Mouse (Mus musculus): Measurements from ENCODE around the gene Dcbld1.
"Not testable (repeated sequence)": the region's sequence is repeated elsewhere in the genome, so short reads cannot be mapped to it uniquely, and the experiment has no call there.

The Dcbld1 gene

DNA sequence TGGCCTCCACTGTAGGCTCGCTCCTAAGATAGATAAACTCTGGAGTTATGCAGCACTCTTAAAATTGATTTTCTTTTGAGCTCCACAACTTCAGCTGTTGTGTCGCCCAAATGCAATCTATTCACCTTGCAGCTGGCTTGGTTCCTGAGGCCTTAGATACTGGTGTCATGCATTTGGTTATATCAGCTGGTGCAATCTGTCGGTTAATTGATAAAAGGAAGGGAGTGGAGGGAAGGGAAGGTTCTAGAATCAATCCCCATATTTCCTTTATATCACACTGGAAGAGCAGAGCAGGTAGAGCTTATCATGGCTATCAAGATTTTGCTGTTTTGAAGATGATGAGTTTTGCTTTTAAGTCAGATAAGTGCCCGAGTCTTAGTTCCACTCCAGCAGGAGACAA is 26.8 kb downstream of the Dcbld1 start:
- no peak for DNase-seq (ENCODE audit: low spot score in 2 of 2)

DNA sequence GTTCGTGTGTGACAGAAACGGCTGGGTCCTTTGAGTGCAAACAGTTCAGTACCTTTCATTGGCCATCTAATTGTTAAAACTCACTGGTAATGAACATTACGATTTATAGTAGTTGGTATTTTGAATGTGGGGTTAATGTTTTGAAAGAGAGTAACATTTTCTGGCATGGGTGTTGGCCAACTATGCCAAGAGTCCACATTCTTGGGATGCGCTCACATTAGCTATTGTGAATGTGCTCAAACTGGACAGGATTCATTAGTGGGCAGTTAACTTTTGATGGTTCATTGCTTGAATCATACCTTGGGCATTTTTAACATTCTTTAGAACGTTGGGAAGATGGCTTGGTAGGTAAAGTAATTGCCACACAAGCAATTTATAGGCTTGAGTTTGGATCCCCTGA is 30.7 kb downstream of the Dcbld1 start:
- no peak for DNase-seq (ENCODE audit: low spot score in 2 of 2)

DNA sequence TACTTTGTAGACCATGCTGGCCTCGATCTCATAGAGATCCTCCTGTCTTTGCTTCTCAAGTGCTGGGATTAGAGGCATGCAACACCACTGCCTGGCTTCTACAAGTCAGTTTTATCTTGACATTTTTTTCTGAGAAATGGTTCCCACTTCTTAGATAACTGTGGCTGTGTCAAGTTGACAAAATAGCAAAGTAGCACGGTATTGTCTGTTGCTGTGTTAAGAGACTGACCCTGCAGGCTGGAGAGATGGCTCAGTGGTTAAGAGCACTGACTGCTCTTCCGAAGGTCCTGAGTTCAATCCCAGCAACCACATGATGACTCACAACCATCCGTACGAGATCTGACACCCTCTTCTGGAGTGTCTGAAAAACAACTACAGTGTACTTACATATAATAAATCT is 35.5 kb downstream of the Dcbld1 start:
- no peak for DNase-seq (ENCODE audit: low spot score in 2 of 2)

DNA sequence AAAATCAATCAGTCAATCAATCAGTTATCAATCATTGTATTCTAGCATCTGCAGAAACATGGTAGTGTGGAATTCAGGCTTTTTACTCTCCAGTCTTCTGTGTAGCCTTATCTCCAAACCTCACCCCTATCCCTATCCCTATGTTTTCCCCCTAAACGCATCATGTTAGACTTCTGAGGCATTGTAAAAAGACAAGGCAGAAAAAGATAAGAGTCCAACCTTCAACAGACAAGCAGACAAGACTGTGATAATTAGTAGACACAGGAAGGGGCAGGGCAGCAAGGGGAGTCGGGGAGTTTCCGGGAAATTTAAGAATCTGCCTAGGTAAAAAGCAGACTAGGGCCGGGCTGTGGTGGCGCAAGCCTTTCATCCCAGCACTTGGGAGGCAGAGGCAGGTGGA is 38.0 kb downstream of the Dcbld1 start:
- DNase-seq (ENCODE audit: low spot score in 2 of 2): no peak

DNA sequence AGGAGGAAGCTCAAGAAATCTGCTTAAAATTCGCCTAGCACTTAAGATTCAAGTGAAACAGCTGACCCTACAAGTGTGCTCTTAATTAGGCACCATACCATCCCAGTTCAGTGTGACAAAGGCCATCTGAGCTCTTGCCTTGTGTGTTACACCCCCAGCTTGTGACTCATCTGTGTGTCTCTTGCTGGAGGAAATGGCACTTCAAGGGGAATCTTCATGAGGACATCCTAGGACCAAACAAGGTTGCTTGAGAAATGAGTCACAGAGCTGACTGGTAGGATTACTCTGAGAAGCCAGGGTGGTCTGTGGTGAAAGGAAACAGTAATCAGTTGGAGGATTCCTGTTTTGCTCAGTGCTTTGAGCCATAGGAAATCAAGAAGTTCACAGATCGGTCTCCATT is 39.6 kb downstream of the Dcbld1 start:
- DNase-seq (ENCODE audit: low spot score in 2 of 2): no peak

DNA sequence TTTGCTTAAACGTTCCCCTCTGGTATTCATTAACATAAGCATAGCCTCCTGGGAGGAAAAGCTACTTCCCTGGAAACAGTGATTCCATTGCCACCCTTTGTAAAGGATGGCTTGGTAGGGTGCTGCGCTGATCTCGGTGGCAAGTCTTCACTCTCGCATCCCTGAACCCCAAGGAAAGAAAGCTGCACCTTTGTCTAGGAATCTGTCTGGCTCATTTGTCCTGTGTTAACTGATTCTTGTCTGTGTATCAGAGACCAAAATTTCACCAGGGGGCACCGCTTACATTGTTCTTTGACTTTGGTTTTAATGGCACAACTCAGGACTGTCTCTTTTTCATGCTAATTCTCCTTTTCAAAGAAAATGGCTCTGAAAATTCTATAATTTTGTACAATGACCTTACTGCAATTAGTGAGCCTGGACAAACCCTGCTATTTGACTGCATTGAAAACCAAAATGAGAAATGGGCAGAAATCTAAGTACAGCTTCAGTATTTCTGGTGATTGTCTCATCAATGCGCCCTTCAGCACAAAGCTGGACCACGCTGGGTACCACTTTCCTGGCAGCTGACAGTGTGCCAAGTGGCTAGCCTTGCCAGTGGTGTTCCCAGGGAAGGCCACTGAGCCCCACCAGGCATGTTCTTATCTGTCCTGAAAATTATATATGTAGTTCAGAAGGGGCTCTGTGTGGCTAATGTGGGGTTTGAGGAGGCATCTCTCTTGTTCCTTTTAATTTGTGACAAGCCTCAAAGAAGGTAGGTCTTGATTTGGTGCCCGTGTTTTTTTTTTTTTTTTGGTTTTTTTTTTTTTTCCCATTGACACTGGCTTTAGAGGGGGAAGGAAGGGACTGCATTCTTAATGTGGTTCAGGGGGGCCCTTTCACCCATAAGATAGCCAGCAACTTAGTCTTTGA is 40.8 kb downstream of the Dcbld1 start:
- DNase-seq (ENCODE audit: low spot score in 2 of 2): no peak

DNA sequence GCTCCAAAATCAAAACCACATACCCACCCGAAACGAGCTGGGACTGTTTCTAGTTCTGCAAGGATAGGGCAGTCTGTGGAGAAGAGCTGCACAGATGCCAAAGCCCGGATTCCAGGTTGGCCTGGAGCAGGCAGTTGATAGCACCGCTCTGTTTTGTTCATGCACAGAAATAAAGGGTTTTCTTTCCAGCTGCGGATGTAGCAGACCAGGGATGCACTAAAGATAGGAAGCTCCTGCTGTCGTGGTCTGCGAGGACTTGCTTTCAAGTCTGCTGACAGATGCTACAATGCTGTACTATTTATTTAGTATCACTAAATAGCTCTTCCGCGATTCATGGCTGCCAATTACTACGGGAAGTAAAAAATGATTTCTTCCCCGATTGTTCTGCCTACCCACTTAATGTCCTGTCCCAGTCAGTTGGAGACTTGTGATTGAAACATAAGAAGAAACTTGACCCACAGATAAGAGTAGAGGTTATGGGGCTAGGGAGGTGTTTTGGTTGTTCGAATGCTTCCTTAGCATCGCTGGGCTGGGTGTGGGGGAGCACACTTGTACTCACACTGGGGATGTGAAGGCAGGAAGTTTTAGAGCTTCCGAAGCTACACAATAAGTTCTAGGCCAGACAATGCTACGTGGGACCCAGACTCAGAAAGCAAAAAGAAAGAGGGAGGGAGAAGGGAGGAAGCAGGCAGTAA is 41.6 kb downstream of the Dcbld1 start:
- no peak for DNase-seq (ENCODE audit: low spot score in 2 of 2)

DNA sequence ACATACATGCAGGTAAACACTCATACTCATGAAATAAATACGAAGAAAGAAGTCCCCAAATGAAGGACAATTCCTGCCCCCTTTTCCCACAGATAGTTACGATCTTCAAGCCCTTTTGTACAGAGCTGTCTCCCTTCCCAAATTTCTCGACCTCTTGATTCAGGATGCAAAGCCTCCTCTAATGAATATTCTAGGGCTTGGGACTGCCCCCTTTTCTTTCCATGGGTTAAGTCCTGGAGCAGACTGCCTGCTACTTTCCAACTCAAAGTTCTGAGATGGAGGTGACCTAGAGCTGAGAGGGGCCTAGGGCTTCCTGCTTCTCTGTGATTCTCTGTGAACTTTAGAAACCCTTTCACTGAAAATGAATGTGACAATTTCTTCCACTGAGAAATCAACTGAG is 43.2 kb downstream of the Dcbld1 start:
- DNase-seq (ENCODE audit: low spot score in 2 of 2): no peak

DNA sequence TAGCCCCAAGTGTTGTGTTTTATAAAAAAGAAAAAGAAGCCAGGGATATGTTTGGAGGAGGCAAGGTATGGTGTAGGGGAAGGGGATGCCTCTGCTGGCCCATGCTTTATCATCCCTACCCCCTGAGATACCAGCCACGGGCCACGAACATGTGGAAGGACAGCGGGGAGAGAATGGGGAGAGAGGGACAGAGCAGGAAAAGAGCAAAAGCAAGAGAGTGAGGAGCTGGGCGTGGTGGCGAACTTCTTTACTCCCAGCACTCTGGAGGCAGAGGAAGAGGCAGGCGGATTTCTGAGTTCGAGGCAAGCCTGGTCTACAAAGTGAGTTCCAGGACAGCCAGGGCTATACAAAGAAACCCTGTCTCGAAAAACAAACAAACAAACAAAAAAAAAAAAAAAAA is 44.1 kb downstream of the Dcbld1 start:
- DNase-seq (ENCODE audit: low spot score in 2 of 2): not testable (repeated sequence)

DNA sequence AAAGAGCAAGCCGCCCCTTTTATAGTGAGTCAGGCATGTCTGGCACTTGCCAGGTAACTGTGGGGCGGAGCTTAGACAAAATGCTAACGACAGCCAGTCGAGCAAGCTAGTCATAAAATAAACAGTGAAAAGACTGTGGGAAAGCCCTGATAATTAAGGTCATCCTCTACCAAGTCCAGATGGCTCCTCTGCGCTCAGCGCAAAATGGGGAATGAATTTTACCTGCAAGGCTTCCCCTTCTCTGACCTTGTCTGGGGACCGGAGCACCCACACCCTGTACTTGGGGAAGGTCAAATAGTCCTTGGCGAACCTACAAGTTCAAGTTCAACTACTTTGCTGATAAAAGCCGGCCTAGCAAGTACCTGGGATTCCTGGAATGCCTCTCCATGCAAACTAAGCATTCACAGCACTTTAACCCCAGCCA is 44.6 kb downstream of the Dcbld1 start:
- no peak for DNase-seq (ENCODE audit: low spot score in 2 of 2)

DNA sequence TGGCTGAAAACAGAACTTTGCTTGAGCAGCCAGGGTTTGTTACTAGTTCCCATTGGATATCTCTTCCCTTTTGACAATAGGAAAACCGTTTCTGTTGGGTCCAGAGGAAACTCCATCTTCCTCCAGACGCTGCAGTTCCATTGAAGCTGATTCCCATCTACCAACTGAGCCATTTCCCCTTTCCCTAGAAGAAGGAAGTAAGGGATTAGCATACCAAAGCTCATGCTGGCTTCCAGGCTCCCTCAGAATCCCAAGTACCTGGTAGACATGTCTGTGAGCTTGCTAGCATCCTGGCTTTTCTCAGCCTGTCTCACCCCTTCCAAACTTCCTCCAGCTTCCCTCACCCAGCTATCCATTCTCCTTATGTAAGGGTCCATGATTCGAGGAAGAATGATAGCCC is 45.4 kb downstream of the Dcbld1 start:
- no peak for DNase-seq (ENCODE audit: low spot score in 2 of 2)

DNA sequence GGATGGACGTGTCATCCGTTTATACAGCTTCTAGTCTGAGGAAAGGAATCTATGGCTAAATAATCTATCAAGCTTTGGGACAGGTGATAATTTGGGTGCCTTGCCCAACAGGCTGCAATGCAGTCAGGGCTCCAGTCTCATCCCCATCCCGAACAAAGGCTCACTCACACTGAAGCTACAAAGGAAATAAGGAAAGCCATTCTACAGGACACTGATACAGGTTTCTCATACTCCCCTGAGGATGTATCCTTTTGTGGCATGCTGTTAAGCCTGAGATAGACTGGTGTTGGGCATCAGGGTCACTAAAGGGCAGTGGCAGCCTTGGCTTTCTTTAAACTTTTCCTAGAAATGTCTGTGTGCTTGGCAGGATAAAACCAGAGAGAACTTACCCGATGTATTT is 46.5 kb downstream of the Dcbld1 start:
- DNase-seq (ENCODE audit: low spot score in 2 of 2): no peak

DNA sequence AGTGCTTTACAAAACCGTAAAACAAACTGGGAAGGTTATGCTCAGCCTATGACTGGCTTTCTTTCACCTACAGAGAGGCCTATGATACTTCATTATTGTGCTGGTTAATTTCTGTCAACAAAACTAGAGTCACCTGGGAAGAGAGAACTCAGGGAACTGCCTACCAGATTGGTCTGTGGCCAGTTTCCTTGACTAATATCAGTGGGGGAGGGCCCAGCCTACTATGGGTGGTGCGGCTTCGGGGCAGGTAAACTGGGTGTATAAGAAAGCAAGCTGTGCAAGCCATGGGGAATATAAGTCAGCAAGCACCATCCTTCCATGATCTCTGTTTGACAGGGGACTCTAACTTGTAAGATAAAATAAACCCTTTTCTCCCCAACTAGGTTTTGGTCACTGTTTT is 47.2 kb downstream of the Dcbld1 start:
- DNase-seq (ENCODE audit: low spot score in 2 of 2): no peak

DNA sequence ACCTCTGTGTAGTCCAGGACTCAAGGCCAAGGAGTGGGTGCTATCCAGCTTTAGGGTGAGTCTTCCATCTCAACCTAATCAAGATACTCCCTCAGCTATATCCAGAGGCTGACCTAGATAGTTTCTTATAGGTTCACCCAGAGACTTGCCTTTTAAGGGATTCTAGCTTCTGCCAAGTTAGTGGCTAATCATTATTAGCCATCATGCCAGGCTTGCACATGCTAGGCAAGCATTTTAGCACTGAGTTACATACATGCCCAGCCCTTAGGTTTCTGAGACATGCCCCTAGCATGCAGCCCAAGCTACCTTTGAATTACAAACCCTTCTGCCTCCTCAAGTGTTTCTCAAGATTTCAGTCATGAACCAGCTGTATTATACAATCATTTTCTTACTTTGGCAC is 47.9 kb downstream of the Dcbld1 start:
- no peak for DNase-seq (ENCODE audit: low spot score in 2 of 2)

DNA sequence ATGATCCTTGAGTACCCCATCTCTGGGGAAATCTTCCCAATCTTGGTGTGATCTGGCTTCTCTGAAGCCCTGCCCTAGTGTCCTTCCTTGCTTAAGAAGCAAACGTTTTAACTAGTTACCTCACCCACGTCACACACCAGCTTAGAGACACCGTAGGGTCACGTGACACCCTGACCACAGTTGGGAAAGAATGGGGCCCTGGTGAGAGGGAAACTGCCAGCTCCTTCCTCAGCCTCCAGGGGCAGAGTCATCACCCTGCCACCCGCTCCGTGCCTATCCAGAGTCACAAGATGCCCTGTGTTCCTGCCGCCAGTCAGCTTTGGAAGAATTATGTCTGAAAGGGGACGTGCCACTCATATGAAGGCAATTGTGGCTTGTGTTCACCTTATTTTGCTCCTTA is 51.2 kb downstream of the Dcbld1 start:
- no peak for DNase-seq (ENCODE audit: low spot score in 2 of 2)

DNA sequence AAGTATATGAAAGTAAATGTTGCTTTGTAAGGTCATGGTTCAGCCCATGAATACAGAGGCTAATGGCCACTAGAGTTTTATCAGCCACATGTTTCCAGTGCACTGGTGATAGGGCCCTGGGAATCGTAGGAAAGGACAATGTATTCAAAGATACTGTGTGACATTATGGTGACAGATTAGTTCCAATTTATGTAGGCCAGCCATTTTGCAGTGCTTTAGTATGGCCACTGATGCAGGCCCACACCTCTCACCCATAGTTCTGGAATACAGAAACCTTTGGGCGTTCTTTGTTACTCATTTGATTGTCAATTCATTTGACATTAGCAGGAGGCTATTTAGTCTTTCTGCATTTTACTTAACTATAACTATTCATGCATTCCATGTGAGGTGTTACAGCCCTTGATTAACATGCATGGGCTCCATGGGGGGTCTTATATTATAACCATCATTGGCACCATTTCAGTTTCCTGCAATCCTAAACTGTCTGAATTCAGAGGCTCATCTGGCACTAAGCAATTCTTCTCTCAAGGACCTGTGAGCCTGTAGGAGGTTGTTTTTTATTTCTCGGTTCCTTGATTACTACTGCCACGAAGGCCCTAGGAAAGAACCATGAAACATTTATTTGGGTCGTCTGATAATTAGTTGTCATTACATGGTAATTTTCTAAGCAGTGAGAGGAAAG is 54.6 kb downstream of the Dcbld1 start:
- no peak for DNase-seq (ENCODE audit: low spot score in 2 of 2)

DNA sequence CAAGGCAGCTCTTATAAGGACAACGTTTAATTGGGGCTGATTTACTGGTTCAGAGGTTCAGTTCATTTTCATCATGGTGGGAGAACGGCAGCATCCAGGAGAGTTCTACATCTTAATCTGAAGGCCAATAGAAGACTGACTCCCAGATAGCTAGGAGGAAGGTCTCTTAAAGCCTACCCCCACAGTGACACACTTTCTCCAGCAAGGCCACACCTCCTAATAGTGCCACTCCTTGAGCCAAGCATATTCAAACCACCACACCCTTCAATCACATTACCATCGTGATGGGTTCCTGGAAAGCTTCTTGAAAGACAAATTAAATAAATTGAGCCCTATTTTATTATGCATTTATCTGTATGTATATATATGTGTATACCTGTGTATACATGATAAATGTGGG is 55.8 kb downstream of the Dcbld1 start:
- no peak for DNase-seq (ENCODE audit: low spot score in 2 of 2)

DNA sequence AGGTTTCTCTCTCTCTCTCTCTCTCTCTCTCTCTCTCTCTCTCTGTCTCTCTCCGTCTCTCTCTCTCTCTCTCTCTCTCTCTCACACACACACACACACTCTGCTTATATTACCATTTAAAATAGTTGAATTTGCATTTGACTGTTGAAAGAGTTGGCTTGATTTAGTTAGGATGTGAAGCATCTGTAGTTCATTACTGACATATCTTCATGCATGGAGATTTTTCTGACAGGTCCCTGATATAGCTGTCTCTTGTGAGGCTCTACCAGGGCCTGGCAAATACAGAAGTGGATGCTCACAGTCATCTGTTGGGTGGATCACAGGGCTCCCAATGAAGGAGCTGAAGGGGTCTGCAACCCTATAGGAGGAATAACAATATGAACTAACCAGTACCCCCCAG is 59.0 kb downstream of the Dcbld1 start:
- not testable (repeated sequence) for DNase-seq (ENCODE audit: low spot score in 2 of 2)

DNA sequence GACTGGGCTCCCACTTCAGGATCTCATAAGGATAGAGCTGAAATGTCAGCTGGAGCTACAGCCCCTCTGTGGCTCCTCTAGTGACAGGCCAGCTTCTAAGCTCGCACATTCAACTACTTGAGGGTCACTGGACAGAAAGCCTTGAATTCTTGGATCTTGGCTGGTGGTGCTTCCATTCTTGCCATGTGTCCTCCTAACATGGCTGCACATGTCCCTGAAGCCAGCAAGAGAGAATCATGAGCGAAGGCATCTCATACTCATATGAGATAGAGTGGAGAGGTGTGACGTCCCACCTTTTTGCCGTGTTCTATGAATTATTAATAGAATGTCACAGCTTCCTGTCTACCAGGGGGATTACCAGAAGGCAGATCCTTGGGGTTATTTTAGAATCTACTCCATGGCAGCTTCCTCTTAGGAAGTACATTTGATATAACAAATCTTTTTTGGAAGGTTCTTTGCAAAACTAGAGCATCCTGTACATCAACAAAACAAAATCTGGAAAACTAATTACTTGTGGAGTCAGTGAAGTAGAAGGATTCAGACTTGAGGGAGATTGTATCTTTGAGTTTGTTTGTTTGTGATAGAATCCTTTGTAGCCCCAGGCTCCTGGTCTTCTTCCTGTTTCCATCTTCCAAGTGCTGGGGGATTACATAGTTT is 60.6 kb downstream of the Dcbld1 start:
- DNase-seq (ENCODE audit: low spot score in 2 of 2): no peak

DNA sequence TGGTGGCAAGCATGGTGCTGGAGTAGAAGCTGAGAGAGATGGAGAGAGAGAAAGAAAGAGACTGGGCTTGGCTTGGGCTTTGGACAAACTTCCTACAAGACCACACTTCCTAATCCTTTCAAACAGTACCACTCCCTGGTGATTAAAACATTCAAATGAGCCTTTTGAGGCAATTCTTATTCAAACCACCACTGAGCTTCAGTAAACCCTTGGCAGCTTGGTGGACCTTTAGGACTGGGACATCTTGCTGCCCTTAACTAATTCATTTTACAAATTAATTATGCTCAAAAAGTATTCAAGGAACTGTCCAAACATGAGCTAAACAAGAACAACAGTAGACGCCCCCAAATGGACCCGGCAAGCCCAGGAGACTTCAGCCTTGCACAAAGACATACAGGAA is 62.5 kb downstream of the Dcbld1 start:
- no peak for DNase-seq (ENCODE audit: low spot score in 2 of 2)

DNA sequence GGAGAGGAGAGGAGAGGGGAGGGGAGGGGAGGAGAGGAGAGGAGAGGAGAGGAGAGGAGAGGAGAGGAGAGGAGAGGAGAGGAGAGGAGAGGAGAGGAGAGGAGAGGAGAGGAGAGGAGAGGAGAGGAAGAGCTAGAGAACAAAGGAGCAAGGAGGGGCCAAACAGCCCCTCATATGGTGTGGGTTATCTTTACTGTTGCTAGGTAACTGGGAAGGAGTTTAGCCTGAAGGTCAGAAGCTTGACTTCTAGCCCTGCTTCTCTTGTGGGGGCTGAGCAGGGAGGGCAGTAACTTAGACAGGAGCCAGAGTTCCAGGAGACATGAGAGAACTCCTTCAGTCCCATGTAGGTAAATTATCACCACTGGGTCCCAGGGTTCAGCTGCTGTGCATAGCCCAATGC is 65.1 kb downstream of the Dcbld1 start:
- DNase-seq (ENCODE audit: low spot score in 2 of 2): not testable (repeated sequence)

DNA sequence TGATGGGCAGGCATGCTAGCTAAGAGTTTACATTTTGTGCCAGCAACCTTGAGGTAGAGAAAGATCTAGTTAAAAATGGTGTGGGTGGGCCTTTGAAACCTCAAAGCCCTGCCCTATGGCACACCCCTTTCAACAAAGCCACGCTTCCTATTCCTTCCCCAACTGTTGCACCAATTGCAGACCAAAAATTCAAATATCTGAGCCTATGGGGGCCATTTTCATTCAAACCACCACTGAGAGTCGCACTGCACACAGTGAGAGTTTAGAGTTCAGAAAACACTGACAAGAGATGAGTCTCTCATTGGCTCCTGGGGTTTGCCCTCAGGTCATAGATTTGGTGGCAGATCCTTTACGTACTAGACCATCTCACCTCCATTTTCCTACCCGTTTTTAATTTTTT is 68.3 kb downstream of the Dcbld1 start:
- no peak for DNase-seq (ENCODE audit: low spot score in 2 of 2)

Measured in natural killer cell, adult 2 months (primary cell).